Mouse (Mus musculus) natural killer cell, adult 2 months (primary cell): ENCODE results near the gene Fbxw7.

Experiments
- DNase-seq, 2 experiments: peaks; one replicate each; pipeline ENCODE4 v3.0.0; 2022; ENCODE audit warnings: low spot score in 2 of 2

The Fbxw7 gene

GRCm38 (mm10) chr3:84814762-84815381, at the start of gene Fbxw7:
Gene Fbxw7 (plus strand): TSS chr3:84815268.
- no peak for DNase-seq

GRCm38 (mm10) chr3:84768940-84769339, 46.1 kb upstream of the Fbxw7 start:
- no peak for DNase-seq

DNA sequence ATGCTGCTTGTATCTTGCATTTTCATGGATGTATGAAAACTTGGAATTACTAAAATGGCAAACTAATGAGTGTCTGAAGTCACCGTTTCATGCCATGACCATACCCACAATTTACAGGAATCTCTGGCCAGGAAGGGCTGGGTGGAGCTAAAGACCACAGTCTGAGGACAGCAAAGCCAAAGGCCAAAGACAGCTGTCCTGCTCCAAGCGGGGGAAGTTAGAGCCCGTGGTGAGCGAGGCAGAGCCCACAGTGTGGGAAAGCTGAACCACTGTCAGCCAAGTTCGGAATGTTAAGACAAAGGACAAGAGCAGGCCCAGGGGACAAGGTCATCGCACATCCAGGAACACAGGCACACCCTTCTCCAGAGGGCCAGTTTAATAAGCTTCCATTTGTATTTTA, 45.7 kb upstream of the Fbxw7 start:
- DNase-seq, result no peak

DNA sequence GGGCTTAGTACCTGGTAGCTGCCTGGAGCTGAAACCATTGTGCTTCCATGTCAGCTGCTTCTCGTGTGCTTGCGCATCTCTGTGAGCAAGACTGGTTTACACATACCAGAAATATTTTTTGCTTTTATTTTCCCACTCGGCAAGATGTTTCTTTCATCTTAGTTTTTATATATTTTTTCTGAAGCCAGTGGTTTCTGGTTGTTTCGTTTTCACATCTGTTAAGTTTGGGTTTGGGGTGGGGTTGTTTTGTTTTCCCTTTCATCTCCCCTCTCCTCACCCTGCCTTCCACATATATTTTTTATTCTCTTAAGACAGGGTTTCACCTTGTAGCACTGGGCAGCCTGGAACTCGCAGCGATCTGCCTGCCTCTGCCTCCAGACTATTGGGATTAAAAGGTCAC, 44.5 kb upstream of the Fbxw7 start:
- no peak for DNase-seq

- peak in 1 of 2 experiments; percentile 7 for DNase-seq
These were observed 43.1 kb upstream of the Fbxw7 start for GRCm38 (mm10) chr3:84771980-84772379.

- DNase-seq, result no peak
These were observed 40.6 kb upstream of the Fbxw7 start for GRCm38 (mm10) chr3:84774246-84775066.

DNA sequence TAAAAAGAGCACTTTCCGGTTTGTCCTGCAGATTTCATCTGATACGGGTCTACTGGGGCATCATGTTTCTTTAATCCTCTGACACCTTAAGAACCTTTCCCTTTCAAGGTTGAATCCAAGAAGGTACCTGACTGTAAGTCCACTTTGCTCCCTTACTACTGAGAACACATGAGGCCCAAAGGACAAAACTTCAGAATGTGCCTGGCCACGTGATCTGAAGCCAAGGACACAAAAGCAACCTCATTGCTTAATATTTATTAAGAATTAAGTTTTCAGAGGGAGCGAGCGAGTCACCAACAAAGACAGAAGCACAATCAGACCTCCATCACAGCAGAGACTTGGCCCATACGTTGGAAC, 40.0 kb upstream of the Fbxw7 start:
- no peak for DNase-seq

DNA sequence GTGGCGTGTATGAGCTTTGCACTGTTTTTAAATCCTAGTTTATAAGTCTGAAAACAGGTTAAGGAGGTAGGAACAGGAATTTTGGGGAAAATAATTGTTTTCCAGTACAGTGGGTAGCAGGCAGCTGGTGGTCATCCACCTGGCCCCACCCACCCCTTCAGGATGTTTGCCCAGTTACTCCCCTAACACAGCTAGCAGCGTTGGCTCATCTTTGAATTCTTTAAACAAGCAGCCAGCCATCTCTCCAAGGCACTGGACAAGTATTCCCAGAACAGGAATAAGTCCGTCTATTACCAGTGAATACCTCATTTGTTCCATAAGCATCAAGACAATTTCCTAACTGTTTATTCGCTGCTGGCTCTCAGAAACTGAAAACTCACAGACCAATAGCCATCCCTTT, 39.5 kb upstream of the Fbxw7 start:
- no peak for DNase-seq

DNA sequence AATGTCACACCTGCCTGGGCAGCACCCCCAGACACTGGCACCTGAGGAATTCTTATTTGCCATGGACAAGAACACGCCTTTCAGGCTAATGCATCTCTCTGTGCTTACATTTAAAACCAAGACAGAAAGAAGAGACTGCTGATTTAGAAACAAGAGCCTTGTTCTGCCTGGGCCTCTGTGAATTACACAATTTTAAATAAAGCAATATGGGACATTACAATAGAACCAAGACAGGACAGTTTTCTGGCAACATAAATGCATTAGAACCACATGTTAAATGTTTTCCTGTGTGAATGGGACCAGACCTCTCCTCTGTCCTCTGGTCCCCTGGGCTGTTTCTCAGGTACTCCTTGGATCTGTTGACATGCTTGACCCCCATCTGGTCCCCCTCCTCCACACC, 39.0 kb upstream of the Fbxw7 start:
- DNase-seq, result no peak

- no peak for DNase-seq
These were observed 27.2 kb upstream of the Fbxw7 start for GRCm38 (mm10) chr3:84787914-84788313.

GRCm38 (mm10) chr3:84804036-84804435, 11.0 kb upstream of the Fbxw7 start:
- no peak for DNase-seq

GRCm38 (mm10) chr3:84806206-84806605, 8.9 kb upstream of the Fbxw7 start:
- no peak for DNase-seq

DNA sequence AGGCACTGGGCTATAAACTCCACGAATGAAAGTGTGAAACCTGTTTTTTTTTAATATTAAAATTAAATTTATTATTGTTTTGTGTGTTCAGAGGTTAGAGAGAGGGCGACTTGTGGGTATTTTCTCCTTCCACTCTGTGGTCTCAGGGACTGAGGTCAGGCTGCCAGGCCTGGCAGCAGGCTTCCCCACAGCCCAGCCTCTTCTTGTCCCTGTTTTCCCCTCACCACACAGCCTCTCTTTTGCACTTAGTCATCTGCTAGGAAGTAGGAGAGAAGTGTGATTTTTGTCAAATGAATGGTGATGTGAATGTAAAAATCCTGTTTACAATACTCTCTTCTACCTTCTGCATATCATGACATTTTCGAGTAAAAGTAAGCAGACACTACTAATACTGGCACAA, 7.2 kb upstream of the Fbxw7 start:
- no peak for DNase-seq

GRCm38 (mm10) chr3:84808906-84809305, 6.2 kb upstream of the Fbxw7 start:
- DNase-seq, result no peak

- no peak for DNase-seq
These were observed 4.3 kb upstream of the Fbxw7 start for GRCm38 (mm10) chr3:84810803-84811202.

DNA sequence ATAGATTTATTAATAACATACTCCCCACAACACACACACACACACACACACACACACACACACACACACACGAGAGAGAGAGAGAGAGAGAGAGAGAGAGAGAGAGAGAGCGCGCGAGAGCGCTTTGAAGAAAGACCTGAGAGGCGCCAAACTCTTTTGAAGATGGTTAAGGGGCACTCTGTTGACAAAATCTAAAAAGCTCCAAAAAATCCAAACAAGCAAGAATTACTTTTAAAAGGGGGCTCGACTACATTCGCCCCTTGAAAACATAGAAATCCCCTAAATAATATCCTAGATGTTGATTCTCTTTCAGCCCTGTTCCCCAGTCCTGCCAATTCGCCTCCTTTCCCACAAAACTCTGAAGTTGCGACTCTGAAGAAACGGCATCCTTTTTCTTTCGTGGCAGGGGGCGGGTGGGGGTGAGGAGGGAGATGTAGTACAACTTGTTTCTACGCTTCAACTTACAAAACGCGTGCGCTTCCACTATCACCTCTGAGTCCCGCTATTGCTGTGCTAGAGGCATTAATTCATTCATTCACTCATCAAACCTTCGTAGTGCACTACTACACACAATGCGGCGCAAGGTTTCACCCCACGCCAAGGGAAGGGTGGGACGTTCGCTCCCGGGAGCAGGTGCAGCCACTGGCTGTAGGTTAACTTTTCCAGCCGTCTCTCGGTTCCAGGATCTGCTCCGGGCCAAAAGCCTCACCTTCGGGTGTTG, 1.5 kb upstream of the Fbxw7 start:
- no peak for DNase-seq

DNA sequence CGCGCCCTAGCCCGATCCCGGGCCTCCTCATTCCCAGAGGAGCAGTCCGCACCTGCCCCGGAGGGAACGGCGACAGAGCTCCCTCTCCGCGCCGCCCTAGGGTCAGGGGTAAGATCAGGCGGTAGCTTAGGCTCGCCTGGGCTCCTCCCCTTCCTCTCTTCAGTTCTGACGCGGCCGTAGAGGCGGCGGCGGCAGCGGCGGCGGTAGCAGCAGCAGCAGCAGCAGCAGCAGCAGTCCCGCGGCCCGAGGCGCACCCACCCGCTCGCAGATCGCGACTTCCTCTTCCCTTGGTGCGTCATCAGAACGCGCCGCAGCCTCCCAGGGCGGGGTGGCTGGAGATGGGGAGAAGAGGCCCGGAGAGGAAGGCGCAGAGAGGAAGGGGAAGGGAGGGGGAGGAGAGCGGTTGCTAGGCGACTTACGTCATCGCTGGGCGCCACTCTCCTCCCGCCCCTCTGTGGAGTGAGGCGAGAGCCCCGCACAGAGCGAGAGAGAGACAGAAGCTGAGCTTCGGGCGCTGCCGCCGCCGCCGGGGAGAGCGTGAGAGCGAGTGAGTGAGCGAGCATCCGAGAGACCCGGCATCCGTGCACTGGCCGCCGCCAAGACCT, 809 bp upstream of the Fbxw7 start:
- DNase-seq, result peak; percentile 100

GRCm38 (mm10) chr3:84815461-84815860, 393 bp downstream of the Fbxw7 start:
- DNase-seq, result peak; percentile 24 to 41

DNA sequence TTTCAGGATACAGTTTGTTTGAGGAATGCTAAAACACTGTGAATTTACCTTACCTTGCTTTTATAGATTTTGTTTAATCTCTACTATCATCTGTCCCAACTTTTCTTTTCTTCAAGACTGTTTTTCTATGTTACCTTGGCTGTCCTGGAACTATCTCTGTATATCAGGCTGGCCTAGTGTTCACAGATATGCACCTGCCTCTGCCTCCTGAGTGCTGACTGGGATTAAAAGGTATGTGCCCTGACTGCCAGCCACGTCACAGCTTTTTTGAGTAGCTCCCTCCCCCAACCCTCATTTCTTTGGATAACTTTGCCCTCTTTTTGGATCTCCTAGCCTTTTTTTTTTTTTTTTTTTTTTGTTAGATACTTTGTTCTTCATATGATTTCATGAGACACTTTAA, 1.9 kb downstream of the Fbxw7 start:
- no peak for DNase-seq

GRCm38 (mm10) chr3:84820654-84821201, 5.7 kb downstream of the Fbxw7 start:
- peak; percentile 24 to 31 for DNase-seq

DNA sequence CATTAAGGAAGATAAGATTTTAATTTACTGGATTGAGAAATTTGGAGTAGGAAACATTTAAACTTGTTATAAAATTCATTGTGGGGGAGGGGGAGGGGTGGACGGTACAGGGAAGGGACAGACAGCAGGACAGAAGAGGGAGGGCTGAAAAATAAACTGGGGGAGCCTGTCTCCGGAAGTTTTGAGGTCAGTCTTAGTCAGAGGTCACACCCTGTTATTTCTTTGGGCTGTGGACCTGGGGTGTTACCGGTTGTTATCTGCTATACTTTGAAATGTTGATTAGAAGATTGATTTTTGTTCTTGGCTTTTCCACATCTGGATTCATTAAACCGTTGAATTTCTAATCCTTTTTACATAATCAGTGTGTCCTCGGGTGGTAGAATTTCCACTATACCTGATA, 10.9 kb downstream of the Fbxw7 start:
- peak in 1 of 2 experiments; percentile 34 for DNase-seq

GRCm38 (mm10) chr3:84826405-84826804, 11.3 kb downstream of the Fbxw7 start:
- DNase-seq, result peak in 1 of 2 experiments; percentile 32
